In the genomic region with DNA sequence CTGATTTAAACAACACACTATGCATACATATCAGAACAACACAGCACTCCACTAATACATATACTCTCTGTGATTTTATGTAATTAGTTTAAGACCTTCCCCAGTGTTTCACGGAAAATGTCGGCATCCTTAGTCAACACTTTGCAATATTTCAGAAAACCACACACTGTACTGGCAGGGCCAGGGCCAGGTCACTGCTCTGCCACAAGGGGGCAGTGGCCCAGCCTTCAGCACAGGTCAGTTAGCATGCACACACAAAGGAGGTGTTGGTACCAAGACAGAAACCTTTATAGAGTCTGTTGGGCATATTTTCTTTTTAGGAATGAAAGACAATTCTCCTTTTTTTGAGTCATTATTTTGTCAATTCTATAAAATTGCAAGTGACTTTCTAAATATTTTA, we compare ENCODE assay signal across 9 mouse cellular contexts. TPM values are rescaled to one million over a fixed set of nuclear protein-coding genes. Genes with fewer than 3 reads are reported as not detected.
DNase-seq lines count a peak whose midpoint lies in the region; ATAC-seq and TF ChIP-seq lines count a peak whose summit lies in the region.
"Had no signal": no experiment of that assay in that cellular context is flagged by ENCODE, and none has a peak within 500 bp of the region (broad histone marks: within the 10 kb centered on the region; RNA-seq: fewer than 3 reads in every experiment).

No protein-coding gene starts in this region.

- 62% methylated on average over 2 of the region's 2 CpGs for WGBS in heart, postnatal 0 days
- WGBS in heart, embryonic 12.5 days = 59% methylated on average over 2 of the region's 2 CpGs

- peak; percentile 33; the same call in 1 of the 2 replicates for ATAC-seq in heart, postnatal 0 days (ENCODE audit: insufficient read depth, low read depth)
- no peak for ATAC-seq in heart, embryonic 12.5 days (ENCODE audit: insufficient number of reproducible peaks, low FRiP score)
- peak; percentile 69 for ATAC-seq in inflammation-experienced regulatory T-cells, adult 6 months
- ATAC-seq in megakaryocyte-erythroid progenitor cell, adult 5-6 weeks (replicated peaks; ENCODE audit: low FRiP score, low TSS enrichment, poor library complexity, severe bottlenecking) = peak; percentile 97
- ATAC-seq in monocyte, adult 5-6 weeks (replicated peaks; ENCODE audit: insufficient number of reproducible peaks, low FRiP score, low TSS enrichment, poor library complexity, severe bottlenecking) = no peak

- no peak overlapping the region for H3K9ac ChIP-seq in heart, postnatal 0 days (replicated peaks; ENCODE audit: low read depth, low read length)
- no peak overlapping the region for H3K9ac ChIP-seq in heart, embryonic 12.5 days
- H3K9ac ChIP-seq: embryonic facial prominence, embryonic 15.5 days had no signal

- H3K4me2 ChIP-seq in heart, postnatal 0 days (ENCODE audit: low read depth, low read length) = no peak overlapping the region
- no peak overlapping the region for H3K4me2 ChIP-seq in heart, embryonic 12.5 days
- H3K4me2 ChIP-seq: embryonic facial prominence, embryonic 15.5 days had no signal

- no peaks in the 10 kb centered on the region for H3K9me3 ChIP-seq in heart, postnatal 0 days (replicated peaks; ENCODE audit: control insufficient read depth, low read length)
- no peaks in the 10 kb centered on the region for H3K9me3 ChIP-seq in heart, embryonic 12.5 days (replicated peaks)
- H3K9me3 ChIP-seq: embryonic facial prominence, embryonic 15.5 days had no signal

- H3K4me3 ChIP-seq in heart, postnatal 0 days (ENCODE audit: low read depth, low read length) = no peak overlapping the region
- H3K4me3 ChIP-seq in heart, embryonic 12.5 days = no peak overlapping the region
- H3K4me3 ChIP-seq: embryonic facial prominence, embryonic 15.5 days had no signal

- no peaks in the 10 kb centered on the region for H3K36me3 ChIP-seq in heart, postnatal 0 days (replicated peaks; ENCODE audit: control insufficient read depth, insufficient read depth, low read length)
- no peaks in the 10 kb centered on the region for H3K36me3 ChIP-seq in heart, embryonic 12.5 days
- H3K36me3 ChIP-seq: embryonic facial prominence, embryonic 15.5 days had no signal

- peak; percentile 58 for TF ChIP-seq CTCF in heart, postnatal 0 days (IDR thresholded peaks at IDR 0.05; ENCODE audit: low read depth)

- peak; percentile 6 for DNase-seq in heart, postnatal 0 days (ENCODE audit: low spot score)
- DNase-seq in ES-CJ7 (ENCODE audit: low read depth, low spot score) = peak; percentile 58
- DNase-seq in embryo, embryonic 10.5 days (ENCODE audit: low spot score) = peak; percentile 56
- DNase-seq in thymus, postnatal 25 days = peak; percentile 11

- no peak overlapping the region for H3K27ac ChIP-seq in heart, postnatal 0 days (ENCODE audit: low read depth)
- H3K27ac ChIP-seq in heart, embryonic 12.5 days (ENCODE audit: poor library complexity, severe bottlenecking) = no peak overlapping the region
- H3K27ac ChIP-seq: embryonic facial prominence, embryonic 15.5 days had no signal

- no peaks in the 10 kb centered on the region for H3K4me1 ChIP-seq in heart, postnatal 0 days (ENCODE audit: control insufficient read depth, insufficient read depth)
- H3K4me1 ChIP-seq in heart, embryonic 12.5 days (replicated peaks) = no peaks in the 10 kb centered on the region
- H3K4me1 ChIP-seq: embryonic facial prominence, embryonic 15.5 days had no signal

- H3K27me3 ChIP-seq in heart, postnatal 0 days (ENCODE audit: control insufficient read depth, insufficient read depth, low read length) = no peaks in the 10 kb centered on the region
- no peaks in the 10 kb centered on the region for H3K27me3 ChIP-seq in heart, embryonic 12.5 days (replicated peaks)
- H3K27me3 ChIP-seq: embryonic facial prominence, embryonic 15.5 days had no signal

- TF ChIP-seq EP300 in heart, postnatal 0 days (IDR thresholded peaks at IDR 0.05; ENCODE audit: low read depth) = no peak

RNA-seq across cellular contexts. Expression of a gene that starts 27.0 kb away (rescaled TPM):
- total RNA-seq in heart, postnatal 0 days (2014; rRNA removed; ENCODE audit: low replicate concordance) = 8.9 and 15.9 TPM in 2 replicates
- 19.7 and 22.3 TPM in 2 replicates for polyA plus RNA-seq in heart, postnatal 0 days (2015; fragmentation: Nextera tagmentation; extraction: Ambion mirVana)
- polyA plus RNA-seq in heart, embryonic 12.5 days (2016; fragmentation: Nextera tagmentation; extraction: Ambion mirVana) = 28.7 and 29.2 TPM in 2 replicates
- polyA plus RNA-seq in inflammation-experienced regulatory T-cells, adult 6 months (2017; shearing (Covaris generic)) = 10 to 100 TPM; 26.8 to 40.7 (median 33.2) TPM
- 45.1 and 54.8 TPM in 2 replicates for total RNA-seq in megakaryocyte-erythroid progenitor cell, adult 5-6 weeks (2014; fragmentation: Nextera tagmentation)
- total RNA-seq in megakaryocyte-erythroid progenitor cell, adult 5-6 weeks (2017) = 66.0 and 100 TPM in 2 replicates
- 74.1 to 145 TPM (median 111 TPM) in 3 replicates for total RNA-seq in monocyte, adult 5-6 weeks (2017)

RNA-seq across cellular contexts. Expression of a gene that starts 50.4 kb away (rescaled TPM):
- total RNA-seq in heart, postnatal 0 days (2014; rRNA removed; ENCODE audit: low replicate concordance) = 0.38 and 0.43 TPM in 2 replicates
- 2.3 and 2.9 TPM in 2 replicates for polyA plus RNA-seq in heart, postnatal 0 days (2015; fragmentation: Nextera tagmentation; extraction: Ambion mirVana)
- polyA plus RNA-seq in heart, embryonic 12.5 days (2016; fragmentation: Nextera tagmentation; extraction: Ambion mirVana) = 0.82 and 0.87 TPM in 2 replicates
- 1 to 10 TPM in 2 of 3 experiments, under 1 TPM in 1; 0.62 to 1.2 (median 1.2) TPM for polyA plus RNA-seq in inflammation-experienced regulatory T-cells, adult 6 months (2017; shearing (Covaris generic))
- total RNA-seq in megakaryocyte-erythroid progenitor cell, adult 5-6 weeks (2014; fragmentation: Nextera tagmentation) = 0.54 and 1.1 TPM in 2 replicates
- total RNA-seq in megakaryocyte-erythroid progenitor cell, adult 5-6 weeks (2017) = 3.5 and 9.3 TPM in 2 replicates
- 4.0 to 5.7 TPM in 2 of 3 replicates, not detected in the other for total RNA-seq in monocyte, adult 5-6 weeks (2017)

Comparison
In these comparisons a context has a peak if more than half of its experiments do, and no peak if none do; other contexts are left out.
1. ATAC-seq: peak in heart, postnatal 0 days (single experiment), inflammation-experienced regulatory T-cells, adult 6 months (single experiment) and megakaryocyte-erythroid progenitor cell, adult 5-6 weeks (single experiment); none in heart, embryonic 12.5 days (single experiment) and monocyte, adult 5-6 weeks (single experiment).
2. DNase-seq: peak in every context shown above with its lines; median percentile 58 in ES-CJ7; 56 in embryo, embryonic 10.5 days; 11 in thymus, postnatal 25 days; 6 in heart, postnatal 0 days.